Mouse (Mus musculus): ENCODE measurements around the gene Gkn3.

The Gkn3 gene

GRCm38 (mm10) chr6:87388877-87389276, at the start of gene Gkn3:
Gkn3 (minus strand) TSS chr6:87388935.
- no peak for DNase-seq (ENCODE audit: extremely low spot score, low spot score)

- no peak for DNase-seq (ENCODE audit: extremely low spot score, low spot score)
Observed at GRCm38 (mm10) chr6:87436745-87437144, 48.0 kb upstream of the Gkn3 start.

- DNase-seq (ENCODE audit: extremely low spot score, low spot score): no peak
Observed at GRCm38 (mm10) chr6:87435791-87436190, 47.1 kb upstream of the Gkn3 start.

- DNase-seq (ENCODE audit: extremely low spot score, low spot score): no peak
Observed at GRCm38 (mm10) chr6:87428487-87429044, 39.8 kb upstream of the Gkn3 start, which contains the start of gene Bmp10. Bmp10 (plus strand) TSS chr6:87428994.

- DNase-seq (ENCODE audit: extremely low spot score, low spot score): no peak
Observed at GRCm38 (mm10) chr6:87427616-87428015, 38.9 kb upstream of the Gkn3 start.

GRCm38 (mm10) chr6:87426954-87427353, 38.2 kb upstream of the Gkn3 start:
- no peak for DNase-seq (ENCODE audit: extremely low spot score, low spot score)

- no peak for DNase-seq (ENCODE audit: extremely low spot score, low spot score)
Observed at GRCm38 (mm10) chr6:87424037-87424816, 35.5 kb upstream of the Gkn3 start.

- DNase-seq (ENCODE audit: extremely low spot score, low spot score): no peak
Observed at GRCm38 (mm10) chr6:87422304-87422703, 33.6 kb upstream of the Gkn3 start.

- no peak for DNase-seq (ENCODE audit: extremely low spot score, low spot score)
Observed at GRCm38 (mm10) chr6:87412011-87412410, 23.3 kb upstream of the Gkn3 start.

GRCm38 (mm10) chr6:87401456-87401855, 12.7 kb upstream of the Gkn3 start:
- DNase-seq (ENCODE audit: extremely low spot score, low spot score): no peak

GRCm38 (mm10) chr6:87399886-87400566, 11.3 kb upstream of the Gkn3 start:
- no peak for DNase-seq (ENCODE audit: extremely low spot score, low spot score)

- peak; percentile 82 for DNase-seq (ENCODE audit: extremely low spot score, low spot score)
Observed at GRCm38 (mm10) chr6:87399137-87399536, 10.4 kb upstream of the Gkn3 start.

- DNase-seq (ENCODE audit: extremely low spot score, low spot score): no peak
Observed at GRCm38 (mm10) chr6:87394783-87395182, 6.0 kb upstream of the Gkn3 start.

GRCm38 (mm10) chr6:87393466-87394205, 4.9 kb upstream of the Gkn3 start:
- no peak for DNase-seq (ENCODE audit: extremely low spot score, low spot score)

- DNase-seq (ENCODE audit: extremely low spot score, low spot score): no peak
Observed at GRCm38 (mm10) chr6:87389455-87389989, 787 bp upstream of the Gkn3 start.

GRCm38 (mm10) chr6:87386681-87387080, 2.1 kb downstream of the Gkn3 start:
- no peak for DNase-seq (ENCODE audit: extremely low spot score, low spot score)

GRCm38 (mm10) chr6:87386203-87386602, 2.5 kb downstream of the Gkn3 start:
- peak; percentile 69 for DNase-seq (ENCODE audit: extremely low spot score, low spot score)

GRCm38 (mm10) chr6:87384761-87385160, 4.0 kb downstream of the Gkn3 start:
- DNase-seq (ENCODE audit: extremely low spot score, low spot score): no peak

- DNase-seq (ENCODE audit: extremely low spot score, low spot score): no peak
Observed at GRCm38 (mm10) chr6:87383926-87384691, 4.6 kb downstream of the Gkn3 start.

- DNase-seq (ENCODE audit: extremely low spot score, low spot score): no peak
Observed at GRCm38 (mm10) chr6:87373057-87373456, 15.7 kb downstream of the Gkn3 start, which contains the start of gene Gkn2. Gkn2 (plus strand) TSS chr6:87373357.

- DNase-seq (ENCODE audit: extremely low spot score, low spot score): no peak
Observed at GRCm38 (mm10) chr6:87369223-87369622, 19.5 kb downstream of the Gkn3 start.
